Mouse (Mus musculus): Measurements from ENCODE around the gene Slc4a11.

DNA sequence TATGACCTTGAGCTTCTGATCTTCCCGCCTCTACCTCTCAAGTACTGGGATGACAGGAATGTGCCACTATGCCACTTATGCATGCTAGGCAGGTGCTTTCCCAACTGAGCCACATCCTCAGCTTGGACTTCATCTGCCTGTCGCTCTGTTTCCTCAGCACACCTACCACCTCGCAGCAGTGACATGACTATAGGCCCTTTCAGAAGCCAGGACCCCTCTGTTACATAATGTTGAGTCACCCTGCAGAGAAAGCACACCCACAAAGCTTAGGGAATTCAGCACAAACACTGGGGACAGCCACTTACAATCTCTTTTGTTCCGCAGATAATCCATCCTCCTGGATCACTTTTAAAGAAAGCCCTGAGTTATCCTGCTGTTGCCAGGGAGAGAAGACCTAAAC lies 42.8 kb upstream of the Slc4a11 start:
- TF ChIP-seq POLR2A (IDR thresholded peaks at IDR 0.05; ENCODE audit: control insufficient read depth, extremely low read depth, insufficient read depth, low read length, poor library complexity) (no peak), CTCF (IDR thresholded peaks at IDR 0.05; ENCODE audit: borderline replicate concordance, control insufficient read depth, extremely low read depth, insufficient read depth, low read length, poor library complexity) (no peak)

Data from thymus, adult 2 months (tissue).